17 mouse cellular contexts compared by ENCODE assay signal in the genomic region with DNA sequence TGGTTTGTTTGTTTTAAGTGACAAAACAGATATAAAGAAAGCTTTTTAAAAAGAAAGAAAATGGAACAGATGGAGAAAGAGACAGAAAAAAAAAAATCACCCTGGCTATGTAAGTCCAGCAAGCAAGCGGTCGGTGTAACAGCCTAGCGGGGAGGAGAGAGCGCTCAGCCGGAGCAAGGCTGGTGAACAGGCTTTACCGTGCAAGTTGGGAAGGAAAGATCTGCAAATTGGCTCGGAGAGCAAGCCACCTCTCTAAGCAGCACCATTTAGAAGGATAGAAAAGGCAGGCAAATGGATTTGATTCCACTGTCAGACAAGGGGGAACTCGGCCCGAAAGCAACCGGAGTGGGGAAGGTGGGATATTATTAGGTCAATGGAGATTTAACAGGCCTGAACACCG.
"Had no signal": no experiment of that assay in that cellular context is flagged by ENCODE, and none has a peak within 500 bp of the region (broad histone marks: within the 10 kb centered on the region; RNA-seq: fewer than 3 reads in every experiment).

No protein-coding gene starts in this region.

- H3K4me2 ChIP-seq: liver, embryonic 13.5 days; liver, embryonic 15.5 days; lung, embryonic 15.5 days; midbrain, embryonic 13.5 days; stomach, embryonic 15.5 days had no signal

- H3K27me3 ChIP-seq: liver, embryonic 13.5 days; liver, embryonic 15.5 days; lung, embryonic 15.5 days; midbrain, embryonic 13.5 days; stomach, embryonic 15.5 days had no signal

- H3K9me3 ChIP-seq: liver, embryonic 13.5 days; liver, embryonic 15.5 days; lung, embryonic 15.5 days; megakaryocyte, embryonic 14.5 days; midbrain, embryonic 13.5 days; stomach, embryonic 15.5 days had no signal

- H3K27ac ChIP-seq: liver, embryonic 13.5 days; liver, embryonic 15.5 days; lung, embryonic 15.5 days; macrophage; stomach, embryonic 15.5 days; stomach, postnatal 0 days had no signal

- H3K36me3 ChIP-seq: liver, embryonic 13.5 days; liver, embryonic 15.5 days; lung, embryonic 15.5 days; midbrain, embryonic 13.5 days; stomach, embryonic 15.5 days had no signal

- DNase-seq: liver, embryonic 13.5 days; liver, postnatal 0 days; lung, adult 2 months; lung, postnatal 14 days; right cerebral cortex, postnatal 14 days; thymus, adult 2 months; thymus, postnatal 25 days; thymus, postnatal 4 days had no signal

- ATAC-seq: liver, postnatal 0 days; lung, postnatal 0 days; midbrain, embryonic 13.5 days; midbrain, embryonic 16.5 days had no signal

- H3K4me1 ChIP-seq: liver, embryonic 13.5 days; liver, embryonic 15.5 days; lung, embryonic 15.5 days; megakaryocyte, embryonic 14.5 days; stomach, embryonic 15.5 days had no signal

- H3K9ac ChIP-seq: liver, embryonic 13.5 days; liver, embryonic 15.5 days; liver, postnatal 0 days; lung, embryonic 15.5 days; midbrain, embryonic 13.5 days; stomach, embryonic 15.5 days had no signal

- H3K4me3 ChIP-seq: liver, embryonic 13.5 days; liver, embryonic 15.5 days; lung, embryonic 15.5 days; megakaryocyte, embryonic 14.5 days; midbrain, embryonic 13.5 days; stomach, embryonic 15.5 days had no signal
